Mouse (Mus musculus): ENCODE data around the gene Kcne2.

The Kcne2 gene

GRCm38 (mm10) chr16:92309126-92309525, 16.9 kb downstream of the Kcne2 start:
- no peak for DNase-seq (ENCODE audit: low read depth, low spot score)

- peak; percentile 28 for DNase-seq (ENCODE audit: low read depth, low spot score)
Observed at GRCm38 (mm10) chr16:92313953-92314741, 22.0 kb downstream of the Kcne2 start.

- no peak for DNase-seq (ENCODE audit: low read depth, low spot score)
Observed at GRCm38 (mm10) chr16:92316049-92316738, 24.0 kb downstream of the Kcne2 start.

- DNase-seq (ENCODE audit: low read depth, low spot score), result no peak
Observed at GRCm38 (mm10) chr16:92319353-92320109, 27.3 kb downstream of the Kcne2 start.

GRCm38 (mm10) chr16:92320361-92320760, 28.2 kb downstream of the Kcne2 start:
- DNase-seq (ENCODE audit: low read depth, low spot score), result no peak

GRCm38 (mm10) chr16:92321341-92321740, 29.2 kb downstream of the Kcne2 start, which contains the start of gene Fam243:
Gene Fam243 (minus strand): TSS chr16:92321441.
- DNase-seq (ENCODE audit: low read depth, low spot score), result no peak

- no peak for DNase-seq (ENCODE audit: low read depth, low spot score)
Observed at GRCm38 (mm10) chr16:92324309-92325061, 32.3 kb downstream of the Kcne2 start.

- no peak for DNase-seq (ENCODE audit: low read depth, low spot score)
Observed at GRCm38 (mm10) chr16:92325062-92325406, 32.8 kb downstream of the Kcne2 start.

- DNase-seq (ENCODE audit: low read depth, low spot score), result no peak
Observed at GRCm38 (mm10) chr16:92327911-92328310, 35.7 kb downstream of the Kcne2 start.

- no peak for DNase-seq (ENCODE audit: low read depth, low spot score)
Observed at GRCm38 (mm10) chr16:92330966-92331365, 38.8 kb downstream of the Kcne2 start.

GRCm38 (mm10) chr16:92334600-92334999, 42.4 kb downstream of the Kcne2 start:
- no peak for DNase-seq (ENCODE audit: low read depth, low spot score)

- peak; percentile 20 for DNase-seq (ENCODE audit: low read depth, low spot score)
Observed at GRCm38 (mm10) chr16:92336280-92336679, 44.1 kb downstream of the Kcne2 start.

- peak; percentile 65 for DNase-seq (ENCODE audit: low read depth, low spot score)
Observed at GRCm38 (mm10) chr16:92340612-92341511, 48.7 kb downstream of the Kcne2 start.

GRCm38 (mm10) chr16:92345177-92345576, 53.0 kb downstream of the Kcne2 start:
- no peak for DNase-seq (ENCODE audit: low read depth, low spot score)

GRCm38 (mm10) chr16:92346297-92346916, 54.2 kb downstream of the Kcne2 start:
- DNase-seq (ENCODE audit: low read depth, low spot score), result no peak
